Mouse (Mus musculus) forebrain, embryonic 16.5 days (tissue): ENCODE data around the gene Gm17657. TPM values are rescaled to one million over a fixed set of nuclear protein-coding genes. Genes with fewer than 3 reads are reported as not detected.
"Not testable (repeated sequence)": the region's sequence is repeated elsewhere in the genome, so short reads cannot be mapped to it uniquely, and the experiment has no call there.

Experiments used
- ATAC-seq: fragments of 200-750 bp; cut with Nextera tagmentation; 2 replicates; pipeline ENCODE4 v1.8.0; 2017; ENCODE audit warnings: mild to moderate bottlenecking, moderate library complexity
- H3K27ac ChIP-seq: fragments of 300-500 bp; sonication (generic); 2 replicates; pipeline ENCODE4 v1.5.1; 2014; ENCODE audit warnings: low read length, control low read depth
- H3K27me3 ChIP-seq: fragments of 300-500 bp; sonication (generic); replicated peaks from 2 replicates; pipeline ENCODE4 v1.6.1; 2014; ENCODE audit warnings: low read length; ENCODE audit not compliant: control insufficient read depth, insufficient read depth
- H3K36me3 ChIP-seq: fragments of 300-500 bp; sonication (generic); 2 replicates; pipeline ENCODE4 v1.6.1; 2014; ENCODE audit not compliant: control insufficient read depth, insufficient read depth
- H3K4me1 ChIP-seq: fragments of 300-500 bp; sonication (generic); replicated peaks from 2 replicates; pipeline ENCODE4 v1.6.1; 2014; ENCODE audit warnings: low read length; ENCODE audit not compliant: control insufficient read depth, insufficient read depth
- H3K4me2 ChIP-seq: fragments of 300-500 bp; sonication (generic); 2 replicates; pipeline ENCODE4 v1.6.1; 2014; ENCODE audit warnings: mild to moderate bottlenecking, low read length, control low read depth
- H3K4me3 ChIP-seq: fragments of 300-500 bp; sonication (generic); replicated peaks from 2 replicates; pipeline ENCODE4 v1.5.1; 2014; ENCODE audit warnings: mild to moderate bottlenecking, low read length, control low read depth
- H3K9ac ChIP-seq: fragments of 300-500 bp; sonication (generic); replicated peaks from 2 replicates; pipeline ENCODE4 v1.6.1; 2014; ENCODE audit warnings: low read depth, low read length, control low read depth
- H3K9me3 ChIP-seq: fragments of 300-500 bp; sonication (generic); 2 replicates; pipeline ENCODE4 v1.6.1; 2016; ENCODE audit warnings: low read length; ENCODE audit not compliant: control insufficient read depth
- WGBS: fragments of 180-500 bp; shearing (Covaris S2); extraction: QIAGEN DNeasy Blood & Tissue Kit; methylation state at CpG from one replicate; pipeline ENCODE4 v1.1.7; 2014; 5-methylcytosine and 5-hydroxymethylcytosine counted together
- polyA plus RNA-seq: library from polyadenylated mRNA; unstranded; fragments of >200 nt; fragmentation: Nextera tagmentation; extraction: Ambion mirVana; gene quantifications from 2 replicates; pipeline ENCODE4 v1.2.1, GENCODE M21; 2015

Gm17657 gene
- polyA plus RNA-seq, 1 experiment from 2014 or later, result not detected

DNA sequence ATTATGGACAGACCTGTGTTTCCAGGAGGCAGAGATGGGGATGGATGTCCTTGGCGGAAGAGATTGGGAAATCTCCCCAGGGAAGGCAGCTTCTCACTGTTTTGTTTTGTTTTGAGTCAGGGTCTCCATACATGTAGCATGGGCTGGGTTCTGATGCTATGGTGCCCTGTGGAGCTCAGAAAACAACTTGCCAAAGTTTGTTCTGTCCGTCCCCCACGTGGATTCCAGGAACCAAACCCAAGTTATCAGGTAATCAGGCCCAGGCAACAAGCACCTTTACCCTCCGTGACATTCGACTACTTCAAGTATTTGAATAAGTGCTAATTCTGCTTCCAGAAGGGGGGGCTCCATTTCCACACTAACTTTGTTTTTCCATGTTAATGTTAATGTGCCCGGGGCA, 49.9 kb downstream of the Gm17657 start:
- no peak overlapping the region for H3K4me3 ChIP-seq
- H3K9me3 ChIP-seq, result no peaks in the 10 kb centered on the region; the same call in 1 of the 2 replicates
- no peak for ATAC-seq
- H3K9ac ChIP-seq, result no peak overlapping the region
- H3K36me3 ChIP-seq, result no peaks in the 10 kb centered on the region
- H3K27me3 ChIP-seq, result no peaks in the 10 kb centered on the region
- H3K4me1 ChIP-seq, result no peaks in the 10 kb centered on the region
- H3K27ac ChIP-seq, result no peak overlapping the region
- 83% methylated on average over 6 of the region's 6 CpGs for WGBS
- H3K4me2 ChIP-seq, result no peak overlapping the region

DNA sequence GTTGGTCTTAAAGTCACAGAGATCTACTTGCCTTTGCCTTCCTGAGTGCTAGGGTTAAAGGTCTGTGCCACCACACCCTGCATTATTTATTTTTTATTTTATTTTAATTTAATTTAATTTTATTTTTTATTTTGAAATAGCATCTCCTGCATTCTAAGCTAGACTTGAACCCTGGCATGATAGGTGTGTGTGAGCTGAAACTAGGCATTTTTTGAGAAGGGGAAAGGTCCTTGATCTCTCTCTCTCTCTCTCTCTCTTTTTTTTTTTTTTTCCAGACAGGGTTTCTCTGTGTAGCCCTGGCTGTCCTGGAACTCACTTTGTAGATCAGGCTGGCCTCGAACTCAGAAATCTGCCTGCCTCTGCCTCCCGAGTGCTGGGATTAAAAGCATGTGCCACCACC, 50.5 kb downstream of the Gm17657 start:
- 85% methylated on average over 1 of the region's 2 CpGs for WGBS
- H3K27ac ChIP-seq, H3K9ac ChIP-seq, H3K36me3 ChIP-seq, ATAC-seq, H3K4me1 ChIP-seq, H3K4me3 ChIP-seq, H3K27me3 ChIP-seq, H3K4me2 ChIP-seq, H3K9me3 ChIP-seq: not testable (repeated sequence)

DNA sequence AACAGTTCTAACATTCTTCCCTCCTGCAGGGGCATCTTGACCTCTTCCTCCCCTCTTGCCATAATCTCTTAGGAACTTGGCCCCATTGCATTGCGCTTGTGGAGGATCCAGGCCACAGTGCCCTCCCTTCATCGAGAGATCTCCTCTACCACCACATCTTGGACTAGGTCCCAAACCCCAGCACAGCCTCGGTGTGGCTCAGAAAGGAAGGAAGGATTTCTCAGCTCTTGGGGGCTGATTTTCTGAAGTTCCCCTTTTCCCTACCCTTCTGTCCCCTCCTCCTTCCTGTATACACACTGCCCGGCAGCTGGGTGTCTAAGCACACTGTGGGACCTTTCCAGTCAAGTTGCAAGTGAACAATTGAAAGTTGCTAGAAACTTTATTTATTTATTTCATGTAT, 51.4 kb downstream of the Gm17657 start:
- Histone ChIP-seq H3K4me2 (no peak overlapping the region), H3K27me3 (no peaks in the 10 kb centered on the region), H3K4me3 (no peak overlapping the region), H3K9ac (no peak overlapping the region), H3K4me1 (peaks cover 4% of the 10 kb centered on the region), H3K27ac (no peak overlapping the region), H3K9me3 (no peaks in the 10 kb centered on the region), H3K36me3 (no peaks in the 10 kb centered on the region)
- WGBS, result 61% methylated on average over 4 of the region's 4 CpGs
- ATAC-seq, result no peak

DNA sequence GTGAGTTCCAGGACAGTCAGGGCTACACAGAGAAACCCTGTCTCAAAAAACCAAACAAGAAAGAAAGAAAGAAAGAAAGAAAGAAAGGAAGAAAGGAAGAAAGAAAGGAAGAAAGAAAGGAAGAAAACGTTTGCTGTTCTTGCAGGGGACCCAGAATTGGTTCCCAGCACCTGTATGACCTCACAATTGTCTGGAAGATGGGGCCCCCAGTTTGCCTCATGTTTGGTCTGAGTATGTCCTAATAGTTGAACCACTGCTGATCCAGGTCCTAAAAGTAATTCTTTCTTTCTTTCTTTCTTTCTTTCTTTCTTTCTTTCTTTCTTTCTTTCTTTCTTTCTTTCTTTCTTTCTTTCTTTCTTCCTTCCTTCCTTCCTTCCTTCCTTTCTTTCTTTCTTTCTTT, 52.0 kb downstream of the Gm17657 start:
- not testable (repeated sequence) for H3K27ac ChIP-seq, H3K9ac ChIP-seq, H3K36me3 ChIP-seq, H3K4me3 ChIP-seq, H3K9me3 ChIP-seq, H3K4me2 ChIP-seq, H3K27me3 ChIP-seq, ATAC-seq, H3K4me1 ChIP-seq
- 75% methylated on average over 1 of the region's 1 CpGs for WGBS

DNA sequence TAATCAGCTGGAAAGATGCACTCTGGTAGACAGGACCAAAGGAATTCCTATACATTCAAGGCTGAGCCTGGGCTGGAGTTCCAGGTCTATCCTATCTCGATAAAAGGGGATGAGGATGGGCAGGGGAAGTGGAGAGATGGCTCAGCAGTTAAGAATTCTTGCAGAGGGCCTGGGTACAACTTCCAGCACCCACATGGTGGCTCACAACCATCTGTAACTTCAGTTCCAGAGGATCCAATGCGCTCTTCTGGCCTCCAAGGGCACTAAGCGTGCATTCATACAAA, 52.4 kb downstream of the Gm17657 start:
- H3K27me3 ChIP-seq, result no peaks in the 10 kb centered on the region
- no peak for ATAC-seq
- 88% methylated on average over 3 of the region's 3 CpGs for WGBS
- peaks cover 8% of the 10 kb centered on the region for H3K4me1 ChIP-seq
- no peak overlapping the region for H3K4me2 ChIP-seq
- no peak overlapping the region for H3K9ac ChIP-seq
- H3K9me3 ChIP-seq, result no peaks in the 10 kb centered on the region
- no peak overlapping the region for H3K4me3 ChIP-seq
- no peak overlapping the region for H3K27ac ChIP-seq
- no peaks in the 10 kb centered on the region for H3K36me3 ChIP-seq

DNA sequence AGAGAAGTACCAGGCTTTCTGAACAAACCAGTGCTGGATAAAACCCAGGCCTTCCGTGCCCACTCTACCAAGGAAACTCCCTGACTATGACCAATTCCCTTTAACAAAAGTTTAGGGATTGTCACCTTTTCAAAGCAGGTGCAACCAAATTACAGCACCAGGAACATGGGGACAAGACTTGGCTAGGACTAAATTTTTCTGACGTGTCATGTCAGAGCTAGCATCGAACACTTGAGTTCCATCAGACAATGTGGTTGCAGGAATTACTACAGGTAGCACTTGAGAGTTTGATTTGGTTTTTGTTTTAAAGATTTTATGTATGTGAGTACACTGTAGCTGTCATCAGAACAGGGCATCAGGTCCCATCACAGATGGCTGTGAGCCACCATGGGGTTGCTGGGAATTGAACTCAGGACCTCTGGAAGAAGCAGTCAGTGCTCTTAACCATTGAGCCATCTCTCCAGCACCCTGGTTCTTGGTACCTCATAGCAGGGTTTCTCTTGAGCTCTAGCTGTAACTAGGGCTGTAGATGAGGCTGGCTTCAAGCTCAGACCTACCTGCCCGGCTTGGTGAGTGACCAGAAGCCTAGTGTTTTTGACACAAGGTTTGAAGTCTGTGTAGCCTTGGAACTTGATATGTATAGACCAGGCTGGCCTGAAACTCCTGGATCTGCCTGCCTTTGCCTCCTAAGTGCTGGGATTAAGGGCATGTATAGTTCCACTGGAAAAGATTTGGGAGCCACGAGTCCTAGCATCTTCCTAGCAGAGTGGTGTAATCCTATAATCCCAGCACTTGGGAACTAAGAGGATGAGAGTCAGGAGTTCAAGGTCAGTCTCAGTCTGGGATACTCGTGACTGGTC, 53.0 kb downstream of the Gm17657 start:
- Histone ChIP-seq H3K9ac (no peak overlapping the region), H3K4me3 (no peak overlapping the region), H3K27ac (no peak overlapping the region), H3K36me3 (no peaks in the 10 kb centered on the region), H3K4me2 (no peak overlapping the region), H3K4me1 (peaks cover 11% of the 10 kb centered on the region), H3K9me3 (no peaks in the 10 kb centered on the region), H3K27me3 (no peaks in the 10 kb centered on the region)
- no peak for ATAC-seq
- WGBS, result 75% methylated on average over 6 of the region's 6 CpGs

DNA sequence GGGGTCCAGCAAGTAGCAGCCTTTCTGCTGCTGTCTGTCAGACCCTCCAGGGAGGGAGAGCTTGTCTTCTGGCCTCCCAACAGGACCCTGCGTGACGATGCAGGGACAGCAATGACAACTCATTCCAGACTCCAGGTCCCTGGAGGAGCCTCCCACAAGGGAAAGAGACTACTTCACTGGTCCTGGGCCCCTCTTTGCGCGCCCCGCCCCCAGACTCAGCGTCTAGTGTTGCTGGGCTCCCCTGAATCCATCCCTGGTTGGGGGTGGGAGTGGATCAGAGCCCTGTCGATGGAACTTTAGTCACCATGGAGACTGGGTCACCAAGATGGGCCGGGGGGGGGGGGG, 54.7 kb downstream of the Gm17657 start:
- H3K4me2 ChIP-seq, result no peak overlapping the region
- peaks cover 11% of the 10 kb centered on the region for H3K4me1 ChIP-seq
- H3K9ac ChIP-seq, result no peak overlapping the region
- H3K4me3 ChIP-seq, result no peak overlapping the region
- WGBS, result 64% methylated on average over 7 of the region's 8 CpGs
- no peak for ATAC-seq
- H3K27ac ChIP-seq, result no peak overlapping the region
- no peaks in the 10 kb centered on the region for H3K27me3 ChIP-seq
- H3K36me3 ChIP-seq, result no peaks in the 10 kb centered on the region
- H3K9me3 ChIP-seq, result no peaks in the 10 kb centered on the region

DNA sequence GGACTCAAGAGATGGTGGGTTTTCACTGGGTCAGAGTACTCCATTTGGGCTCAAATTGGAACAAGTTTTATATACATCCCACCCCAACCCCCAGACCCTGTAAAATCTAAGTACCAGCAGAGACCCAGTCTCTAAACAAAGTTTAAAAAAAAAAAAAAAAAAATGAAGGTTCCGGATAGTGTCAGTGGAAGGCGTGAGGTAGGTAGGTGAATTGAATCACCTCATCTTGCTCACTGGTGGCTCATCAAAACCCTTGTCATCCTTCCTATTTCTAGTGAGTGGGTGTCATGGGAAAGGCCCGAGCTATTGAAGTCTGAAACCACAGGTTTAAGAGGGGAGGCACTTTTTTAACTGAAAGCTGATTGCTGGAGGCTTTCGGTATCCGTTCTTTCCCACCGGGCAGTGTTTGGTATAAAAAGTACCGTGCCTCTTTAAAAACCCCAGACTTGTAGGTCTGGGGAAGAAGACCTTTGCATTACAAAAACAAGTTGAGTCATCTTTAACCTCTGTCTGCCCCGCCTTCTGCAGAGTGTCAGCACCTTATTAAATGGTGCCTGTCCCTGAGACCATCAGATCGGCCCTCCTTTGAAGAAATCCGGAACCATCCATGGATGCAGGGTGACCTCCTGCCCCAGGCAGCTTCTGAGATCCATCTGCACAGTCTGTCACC, 55.2 kb downstream of the Gm17657 start:
- Histone ChIP-seq H3K27ac (no peak overlapping the region), H3K27me3 (no peaks in the 10 kb centered on the region), H3K9me3 (no peaks in the 10 kb centered on the region), H3K4me3 (no peak overlapping the region), H3K36me3 (no peaks in the 10 kb centered on the region), H3K4me2 (no peak overlapping the region), H3K4me1 (peaks cover 11% of the 10 kb centered on the region), H3K9ac (no peak overlapping the region)
- WGBS, result 81% methylated on average over 10 of the region's 10 CpGs
- ATAC-seq, result no peak

DNA sequence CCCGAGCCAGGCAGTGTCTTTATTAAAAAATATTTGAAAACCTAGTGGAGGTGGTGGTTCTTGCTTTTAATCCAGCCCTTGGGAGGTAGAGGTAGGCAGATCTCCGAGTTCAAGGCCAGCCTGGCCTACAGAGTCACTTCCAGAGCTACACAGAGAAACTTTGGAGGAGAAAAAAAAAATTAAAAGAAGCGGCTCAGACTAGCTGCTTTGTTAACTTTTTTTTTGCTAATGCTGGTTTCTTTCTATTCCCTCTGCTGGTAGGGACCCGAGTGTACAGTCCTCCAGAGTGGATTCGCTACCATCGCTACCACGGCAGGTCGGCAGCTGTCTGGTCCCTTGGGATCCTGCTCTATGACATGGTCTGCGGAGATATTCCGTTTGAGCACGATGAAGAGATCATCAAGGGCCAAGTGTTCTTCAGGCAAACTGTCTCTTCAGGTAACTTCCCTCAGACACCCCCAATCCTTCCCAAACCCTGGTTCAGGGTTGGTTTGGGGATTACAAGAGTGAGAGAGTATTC, 55.9 kb downstream of the Gm17657 start:
- no peak for ATAC-seq
- Histone ChIP-seq H3K27ac (no peak overlapping the region), H3K4me3 (no peak overlapping the region), H3K4me1 (peaks cover 17% of the 10 kb centered on the region), H3K27me3 (no peaks in the 10 kb centered on the region), H3K36me3 (no peaks in the 10 kb centered on the region), H3K4me2 (no peak overlapping the region), H3K9ac (no peak overlapping the region), H3K9me3 (no peaks in the 10 kb centered on the region)
- WGBS, result 80% methylated on average over 11 of the region's 11 CpGs
